Mouse (Mus musculus): ENCODE data around the gene Psen1.

Psen1 gene

DNA sequence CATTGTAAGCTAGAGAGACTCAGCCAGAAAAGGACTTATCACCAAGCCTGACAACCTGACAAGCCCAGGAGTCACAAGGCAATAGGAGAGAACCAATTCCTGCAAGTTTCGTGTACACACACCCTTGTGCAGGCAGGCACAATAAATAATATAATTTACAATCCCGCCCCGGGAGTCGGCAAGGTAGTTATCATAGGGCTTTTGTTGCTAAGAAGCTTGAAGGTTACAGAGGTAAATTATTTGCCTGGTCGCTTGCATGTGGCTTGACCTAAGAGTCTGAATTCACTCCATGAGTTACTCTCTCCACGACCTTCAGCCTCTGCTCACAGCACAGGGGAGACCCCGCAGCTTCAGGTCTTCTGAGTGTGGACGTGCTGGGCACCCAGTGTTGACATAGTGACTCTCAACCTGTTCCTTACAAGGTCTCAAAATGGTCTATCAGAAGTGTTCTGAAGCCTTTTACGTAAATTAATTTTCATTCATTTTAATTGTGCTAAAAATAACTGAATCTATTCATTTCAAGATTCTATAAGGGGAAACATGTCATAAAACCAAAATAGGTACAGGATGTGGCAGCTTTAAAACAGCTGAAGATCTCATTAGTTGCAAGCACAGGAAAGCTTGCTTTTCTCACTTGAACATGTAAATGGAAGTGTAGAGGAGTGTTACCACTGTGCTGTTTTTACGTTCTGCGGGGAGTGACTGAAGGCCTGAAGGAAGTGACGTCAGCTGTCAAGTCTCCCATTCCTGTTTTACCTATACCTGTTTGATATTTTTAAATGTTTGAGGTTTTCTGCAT, 38.8 kb downstream of the Psen1 start:
- DNase-seq, result no peak

- no peak for DNase-seq
Measured at GRCm38 (mm10) chr12:83732225-83732624, 44.3 kb downstream of the Psen1 start.

DNA sequence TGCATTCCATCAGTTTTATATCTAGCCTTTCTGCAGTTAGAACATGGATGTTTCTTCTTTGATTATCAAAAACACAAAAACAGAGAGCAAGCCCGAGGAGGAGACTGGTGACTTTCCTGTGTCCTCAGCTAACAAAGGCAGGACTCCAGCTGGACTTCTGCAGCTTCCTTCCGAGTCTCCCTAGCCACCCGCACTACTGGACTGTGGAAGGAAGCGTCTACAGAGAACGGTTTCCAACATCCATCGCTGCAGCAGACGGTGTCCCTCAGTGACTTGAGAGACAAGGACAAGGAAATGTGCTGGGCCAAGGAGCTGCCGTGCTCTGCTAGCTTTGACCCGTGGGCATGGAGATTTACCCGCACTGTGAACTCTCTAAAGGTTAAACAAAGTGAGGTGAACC, 46.1 kb downstream of the Psen1 start:
- no peak for DNase-seq

DNA sequence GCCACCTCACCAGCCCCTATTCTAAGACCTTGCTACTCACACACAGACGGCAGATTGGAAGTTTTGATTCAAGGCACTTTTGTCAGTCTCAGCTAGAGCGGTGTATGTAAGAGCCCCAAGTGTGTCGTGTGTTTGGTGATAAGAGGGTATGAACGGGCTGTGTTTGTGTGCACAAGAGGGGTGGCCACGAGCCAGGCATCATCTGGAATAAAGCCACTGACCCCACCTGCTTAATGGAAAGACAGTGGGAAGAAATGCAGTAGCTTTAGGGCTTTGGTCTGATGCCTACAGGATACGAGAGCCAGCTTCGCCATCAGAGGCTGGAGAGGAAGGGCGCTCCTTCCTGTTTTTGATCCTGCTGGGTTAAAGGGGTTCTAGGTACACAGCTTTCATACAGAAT, 48.3 kb downstream of the Psen1 start:
- DNase-seq, result no peak

DNA sequence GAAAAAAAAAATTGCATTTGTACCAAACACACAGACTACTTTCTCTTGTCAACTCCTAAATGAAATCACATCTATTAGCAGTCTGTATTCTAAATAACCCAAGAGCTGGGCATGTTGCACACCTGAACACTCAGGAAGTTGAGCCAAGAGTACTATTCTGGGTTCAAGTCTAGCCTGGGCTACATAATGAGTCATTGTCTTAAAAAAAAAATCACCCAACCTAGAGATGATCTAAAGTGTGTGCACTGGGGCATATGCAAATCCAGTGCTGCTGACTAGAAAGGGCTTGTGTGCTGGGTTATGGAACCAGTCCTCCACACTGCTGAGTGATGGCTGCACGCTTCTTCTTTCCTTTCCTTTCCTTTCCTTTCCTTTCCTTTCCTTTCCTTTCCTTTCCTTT, 50.7 kb downstream of the Psen1 start:
- DNase-seq, result no peak

GRCm38 (mm10) chr12:83741722-83742121, 53.8 kb downstream of the Psen1 start:
- DNase-seq, result no peak

DNA sequence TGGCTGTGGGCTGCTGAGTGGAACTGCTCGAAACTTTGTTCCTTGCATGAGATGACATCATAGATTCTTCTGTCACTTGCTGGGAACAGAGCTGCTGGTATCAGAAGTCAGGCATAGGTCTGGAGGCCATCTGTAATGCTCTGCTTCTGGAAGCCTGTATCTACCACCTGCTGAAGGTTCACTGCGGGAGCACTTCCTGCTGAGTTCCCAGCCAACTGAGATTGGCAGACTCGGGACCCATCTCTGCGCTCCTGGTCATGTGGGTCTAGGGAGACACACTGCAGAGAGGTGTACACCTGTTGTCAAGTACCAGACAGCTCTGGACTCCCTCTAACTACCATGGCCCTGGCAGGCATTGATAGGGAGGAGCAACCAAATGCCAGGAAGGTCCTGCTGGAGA, 54.9 kb downstream of the Psen1 start:
- DNase-seq, result no peak

- no peak for DNase-seq
Measured at GRCm38 (mm10) chr12:83743712-83744111, 55.8 kb downstream of the Psen1 start.

DNA sequence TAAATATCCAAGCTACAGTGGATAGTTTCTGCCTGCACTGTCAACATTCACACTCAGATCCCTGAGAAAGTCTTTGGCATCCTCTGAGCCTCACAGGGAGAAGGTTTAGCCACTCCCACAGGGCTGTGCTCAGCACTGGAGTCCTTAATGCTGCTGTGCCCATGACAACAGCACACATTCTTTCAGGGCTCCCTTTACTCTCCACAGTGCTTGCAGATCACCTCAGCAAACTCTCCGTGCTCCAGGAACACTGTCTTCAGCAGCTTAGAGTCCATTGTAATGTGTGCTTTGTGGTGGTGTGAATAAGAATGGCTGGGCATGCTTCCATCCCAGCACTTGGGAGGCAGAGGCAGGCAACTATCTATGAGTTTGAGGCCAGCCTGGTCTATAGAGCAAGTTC, 61.2 kb downstream of the Psen1 start:
- DNase-seq, result no peak

DNA sequence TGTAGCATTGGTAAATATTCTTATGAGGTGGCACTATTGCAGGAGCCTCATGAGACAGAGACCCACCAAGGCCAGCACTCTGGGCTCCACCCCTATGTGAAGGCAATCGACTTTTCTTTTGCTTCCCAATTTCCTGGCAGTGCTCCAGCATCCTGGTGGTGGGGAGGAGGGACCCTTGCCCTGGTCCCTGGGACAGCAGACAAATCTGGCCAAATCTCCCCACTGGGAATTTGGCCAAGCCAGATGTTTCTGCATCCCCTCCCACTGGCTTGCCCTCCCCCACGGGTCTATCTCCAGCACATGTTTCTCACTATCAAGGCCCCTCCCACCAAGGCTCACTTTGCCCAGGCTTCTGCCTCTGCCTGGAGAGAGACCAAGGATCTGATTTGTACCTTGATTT, 64.5 kb downstream of the Psen1 start:
- peak; percentile 23 to 64 for DNase-seq

DNA sequence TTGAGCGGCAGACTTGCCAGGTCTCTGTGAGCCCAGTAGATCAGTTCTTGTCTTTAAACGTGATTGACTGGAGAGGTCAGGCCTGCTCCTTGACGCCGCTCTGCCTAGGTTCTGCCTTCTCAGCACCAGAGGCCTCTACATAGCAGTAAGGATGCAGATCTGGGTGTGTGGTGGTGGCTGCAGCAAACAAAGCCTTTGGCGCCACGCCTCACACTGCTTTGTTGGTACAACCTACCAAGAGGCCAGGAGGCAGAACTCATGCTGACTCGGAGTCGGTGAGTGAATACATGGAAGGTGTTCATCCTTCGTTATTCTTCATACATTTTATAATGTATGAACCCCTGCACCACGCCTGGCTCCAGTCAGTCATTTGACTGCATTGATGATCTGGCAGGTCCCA, 70.8 kb downstream of the Psen1 start:
- no peak for DNase-seq

GRCm38 (mm10) chr12:83760201-83760600, 72.2 kb downstream of the Psen1 start:
- no peak for DNase-seq

DNA sequence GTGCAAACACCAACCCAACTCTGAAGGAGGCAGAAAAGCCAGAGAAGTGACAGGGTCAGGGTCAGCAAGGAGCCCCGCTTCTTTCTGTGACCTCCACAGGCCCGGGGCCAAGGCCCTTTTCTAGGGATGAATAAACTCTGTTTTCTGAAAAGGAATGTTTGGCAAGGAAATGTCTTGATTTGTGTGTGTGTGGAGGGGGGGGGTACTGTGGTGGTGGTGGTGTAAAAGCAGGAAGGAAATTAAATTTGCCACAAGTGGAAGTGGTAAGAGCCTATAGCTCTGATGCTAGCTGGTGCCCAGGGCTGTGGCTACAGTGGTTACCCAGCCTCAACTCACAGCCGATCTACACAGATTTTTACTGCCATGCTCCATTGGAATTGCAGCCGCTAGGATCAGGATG, 74.8 kb downstream of the Psen1 start:
- peak in 1 of 2 experiments; percentile 26 for DNase-seq

DNA sequence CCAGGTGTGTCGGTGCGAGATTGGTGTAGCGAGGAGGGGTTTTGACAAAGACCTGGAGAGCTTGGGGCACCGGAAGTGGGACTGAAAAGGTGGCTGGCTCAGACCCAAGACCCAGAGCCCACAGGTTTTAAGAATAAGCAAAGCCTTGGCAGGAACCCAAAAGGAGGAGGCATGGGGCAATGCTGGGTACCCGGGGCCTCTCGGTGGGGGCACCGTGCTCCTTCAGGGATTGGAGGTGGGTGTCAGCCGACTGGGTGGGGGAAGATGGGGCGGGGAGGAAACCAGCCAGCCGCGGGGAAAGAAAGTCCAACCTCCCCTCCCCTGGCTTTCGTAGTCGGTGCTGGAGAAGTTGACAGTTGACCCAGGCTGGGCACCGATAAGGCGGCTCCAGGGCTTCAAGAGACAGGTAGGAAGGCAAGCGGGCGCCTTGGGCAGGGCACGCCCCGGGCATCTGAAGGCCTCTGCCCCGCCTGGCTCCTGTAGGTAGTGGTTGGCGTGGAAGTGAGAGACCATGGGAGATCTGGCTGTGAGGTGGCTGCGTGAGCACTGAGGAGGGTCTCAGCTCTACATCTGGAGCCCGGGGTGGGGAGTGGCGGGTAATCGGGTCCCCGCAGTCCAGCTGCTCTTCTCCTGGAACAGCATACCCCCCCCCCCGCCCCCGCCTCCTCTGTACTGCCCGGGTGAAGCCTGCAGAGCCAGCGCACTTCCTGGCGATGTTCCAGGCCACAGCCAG, 75.5 kb downstream of the Psen1 start, which contains the start of gene Papln:
TSS of gene Papln (plus strand) at position 324 of the 733 bp plus-strand sequence.
- DNase-seq, result peak in 1 of 2 experiments; percentile 24

DNA sequence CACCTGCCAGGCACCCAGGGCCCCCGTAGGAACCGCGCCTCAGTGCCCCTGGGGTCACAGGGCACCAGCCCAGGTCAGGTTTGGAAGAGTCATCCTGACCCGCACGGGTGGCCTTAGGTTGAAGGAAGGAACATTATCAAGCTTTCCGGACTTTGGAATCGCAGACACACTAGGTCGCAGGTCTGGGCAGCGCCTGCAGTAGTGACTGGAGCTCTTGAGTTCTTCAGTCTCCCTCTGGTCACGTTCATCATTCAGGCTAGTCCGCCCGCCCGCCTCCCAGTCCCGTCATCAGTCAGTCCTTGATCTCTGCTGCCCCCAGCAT, 76.1 kb downstream of the Psen1 start:
- DNase-seq, result no peak

DNA sequence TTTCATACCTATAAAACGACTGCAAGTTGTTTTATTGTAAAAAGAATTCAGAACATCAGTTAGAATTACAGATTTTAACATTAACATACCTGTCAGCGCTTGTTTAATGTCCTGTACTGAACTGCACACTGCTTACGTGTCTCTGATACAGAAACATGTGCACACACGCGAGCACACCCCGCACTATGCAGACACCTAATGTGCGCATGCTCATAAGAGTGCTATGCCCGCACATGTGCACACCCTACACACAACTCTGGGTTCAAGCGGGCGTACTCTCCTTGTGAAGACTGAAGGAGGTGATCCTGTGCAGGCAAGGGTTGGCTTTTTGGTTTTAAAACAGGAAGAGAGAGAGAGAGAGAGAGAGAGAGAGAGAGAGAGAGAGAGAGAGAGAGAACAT, 76.6 kb downstream of the Psen1 start:
- no peak for DNase-seq

GRCm38 (mm10) chr12:83765965-83766603, 78.1 kb downstream of the Psen1 start:
- no peak for DNase-seq

GRCm38 (mm10) chr12:83767833-83768232, 79.9 kb downstream of the Psen1 start:
- no peak for DNase-seq

GRCm38 (mm10) chr12:83768235-83768899, 80.4 kb downstream of the Psen1 start:
- no peak for DNase-seq

GRCm38 (mm10) chr12:83770418-83771256, 82.7 kb downstream of the Psen1 start:
- peak; percentile 50 to 79 for DNase-seq

- no peak for DNase-seq
Measured at GRCm38 (mm10) chr12:83775621-83776020, 87.7 kb downstream of the Psen1 start.

- no peak for DNase-seq
Measured at GRCm38 (mm10) chr12:83776766-83777165, 88.8 kb downstream of the Psen1 start.

Data from lung, postnatal 4 days (tissue).